Mouse (Mus musculus): ENCODE measurements at regions not wholly inside any gene's neighbourhood (a gene's known extent, or its start where the extent isn't known, plus 50 kb on each side); places are given as distances from the start of the nearest gene placed in this dataset.
A peak's percentile ranks its signal among the peaks of the same experiment; 100 is the strongest.

DNA sequence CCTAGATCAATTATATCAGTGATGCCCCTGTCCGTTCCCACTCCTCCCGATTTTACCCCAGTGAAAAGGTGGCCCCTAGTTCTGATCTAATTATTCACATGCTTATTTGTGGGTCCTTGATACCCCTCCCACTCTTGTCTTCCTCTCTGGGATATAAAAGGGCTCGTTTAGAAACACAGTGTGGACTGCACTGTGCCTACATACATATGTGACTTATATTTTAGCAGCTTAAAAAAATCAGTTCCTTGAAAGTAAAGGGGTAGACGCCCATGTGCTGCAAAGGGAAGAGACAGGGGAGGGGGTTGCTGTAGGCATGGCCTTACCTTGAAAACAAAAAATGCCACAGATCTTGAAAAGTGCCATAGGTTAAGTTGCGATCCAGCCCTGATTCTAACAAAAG lies 176.1 kb downstream of the Tshz3 start:
- H3K36me3 ChIP-seq (ENCODE audit: control insufficient read depth, insufficient read depth, low read length): no peaks in the 10 kb centered on the region
- no peak overlapping the region for H3K9ac ChIP-seq (replicated peaks; ENCODE audit: low read depth, low read length)
- no peaks in the 10 kb centered on the region for H3K27me3 ChIP-seq (ENCODE audit: control insufficient read depth, insufficient read depth, low read length)
- peaks cover 17% of the 10 kb centered on the region for H3K4me1 ChIP-seq (ENCODE audit: control insufficient read depth, insufficient read depth, low read length)
- no peaks in the 10 kb centered on the region for H3K9me3 ChIP-seq (ENCODE audit: control insufficient read depth, low read length)
- H3K4me2 ChIP-seq (ENCODE audit: low read depth, low read length): no peak overlapping the region
- 59% methylated on average over 5 of the region's 5 CpGs for WGBS
- no peak for ATAC-seq (ENCODE audit: low read depth)
- no peak overlapping the region for H3K27ac ChIP-seq (ENCODE audit: low read depth, low read length)
- H3K4me3 ChIP-seq (ENCODE audit: low read depth, low read length): no peak overlapping the region

GRCm38 (mm10) chr7:36877686-36878085 lies 179.8 kb downstream of the Tshz3 start:
- H3K4me2 ChIP-seq (ENCODE audit: low read depth, low read length): no peak overlapping the region
- H3K4me1 ChIP-seq (ENCODE audit: control insufficient read depth, insufficient read depth, low read length): peaks cover 17% of the 10 kb centered on the region
- peak; percentile 36; the same call in 1 of the 2 replicates for ATAC-seq (ENCODE audit: low read depth)
- H3K9ac ChIP-seq (replicated peaks; ENCODE audit: low read depth, low read length): no peak overlapping the region
- H3K27ac ChIP-seq (ENCODE audit: low read depth, low read length): no peak overlapping the region
- H3K27me3 ChIP-seq (ENCODE audit: control insufficient read depth, insufficient read depth, low read length): no peaks in the 10 kb centered on the region
- 2% methylated on average over 7 of the region's 7 CpGs for WGBS
- H3K9me3 ChIP-seq (ENCODE audit: control insufficient read depth, low read length): no peaks in the 10 kb centered on the region
- no peak overlapping the region for H3K4me3 ChIP-seq (ENCODE audit: low read depth, low read length)
- H3K36me3 ChIP-seq (ENCODE audit: control insufficient read depth, insufficient read depth, low read length): no peaks in the 10 kb centered on the region

GRCm38 (mm10) chr7:36892776-36893500 lies 195.0 kb downstream of the Tshz3 start:
- Histone ChIP-seq H3K9me3 (ENCODE audit: control insufficient read depth, low read length) (no peaks in the 10 kb centered on the region), H3K36me3 (ENCODE audit: control insufficient read depth, insufficient read depth, low read length) (no peaks in the 10 kb centered on the region), H3K27me3 (ENCODE audit: control insufficient read depth, insufficient read depth, low read length) (no peaks in the 10 kb centered on the region), H3K4me3 (ENCODE audit: low read depth, low read length) (no peak overlapping the region), H3K4me2 (ENCODE audit: low read depth, low read length) (no peak overlapping the region), H3K4me1 (ENCODE audit: control insufficient read depth, insufficient read depth, low read length) (peaks cover 20% of the 10 kb centered on the region), H3K9ac (replicated peaks; ENCODE audit: low read depth, low read length) (no peak overlapping the region), H3K27ac (ENCODE audit: low read depth, low read length) (peak overlapping the region; percentile 36; the same call in 1 of the 2 replicates)
- WGBS: 40% methylated on average over 18 of the region's 18 CpGs
- no peak for ATAC-seq (ENCODE audit: low read depth)

- H3K27me3 ChIP-seq (ENCODE audit: control insufficient read depth, insufficient read depth, low read length): no peaks in the 10 kb centered on the region
- H3K4me2 ChIP-seq (ENCODE audit: low read depth, low read length): no peak overlapping the region
Observed at GRCm38 (mm10) chr7:36896339-36896738, 198.4 kb downstream of the Tshz3 start.

DNA sequence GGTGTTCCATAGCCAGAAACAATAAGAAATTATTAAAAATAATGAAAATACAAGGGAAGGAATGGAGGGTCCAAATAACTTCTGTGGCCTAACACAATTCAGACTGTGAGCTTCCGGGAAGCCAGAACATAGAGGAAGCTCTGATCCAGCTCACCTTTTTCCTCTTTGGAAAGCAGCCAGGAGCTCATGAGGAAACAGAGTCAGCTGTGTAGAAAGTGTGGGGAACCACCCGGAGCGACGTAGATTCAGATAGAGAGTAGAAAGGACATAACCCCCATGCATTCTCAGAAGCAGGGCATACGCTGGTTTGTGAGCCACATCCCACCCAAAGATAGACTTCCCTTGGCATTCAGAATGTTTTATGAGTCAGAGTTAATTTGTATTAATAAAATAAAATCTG lies 203.6 kb downstream of the Tshz3 start:
- H3K4me3 ChIP-seq (ENCODE audit: low read depth, low read length): no peak overlapping the region
- no peak for ATAC-seq (ENCODE audit: low read depth)
- H3K36me3 ChIP-seq (ENCODE audit: control insufficient read depth, insufficient read depth, low read length): no peaks in the 10 kb centered on the region
- H3K9me3 ChIP-seq (ENCODE audit: control insufficient read depth, low read length): no peaks in the 10 kb centered on the region
- no peak overlapping the region for H3K9ac ChIP-seq (replicated peaks; ENCODE audit: low read depth, low read length)
- no peak overlapping the region for H3K27ac ChIP-seq (ENCODE audit: low read depth, low read length)
- H3K27me3 ChIP-seq (ENCODE audit: control insufficient read depth, insufficient read depth, low read length): no peaks in the 10 kb centered on the region
- 73% methylated on average over 5 of the region's 5 CpGs for WGBS
- peaks cover 5% of the 10 kb centered on the region for H3K4me1 ChIP-seq (ENCODE audit: control insufficient read depth, insufficient read depth, low read length)
- H3K4me2 ChIP-seq (ENCODE audit: low read depth, low read length): no peak overlapping the region

More at GRCm38 (mm10) chr7:36896339-36896738, 198.4 kb downstream of the Tshz3 start:
- WGBS: 29% methylated on average over 12 of the region's 12 CpGs
- Histone ChIP-seq H3K27ac (ENCODE audit: low read depth, low read length) (0 out of 2 replicates have a peak overlapping the region, but pooled peaks have one; percentile 1), H3K9me3 (ENCODE audit: control insufficient read depth, low read length) (no peaks in the 10 kb centered on the region), H3K4me1 (ENCODE audit: control insufficient read depth, insufficient read depth, low read length) (peaks cover 14% of the 10 kb centered on the region), H3K4me3 (ENCODE audit: low read depth, low read length) (no peak overlapping the region), H3K9ac (replicated peaks; ENCODE audit: low read depth, low read length) (no peak overlapping the region), H3K36me3 (ENCODE audit: control insufficient read depth, insufficient read depth, low read length) (no peaks in the 10 kb centered on the region)
- peak; percentile 77 for ATAC-seq (ENCODE audit: low read depth)

DNA sequence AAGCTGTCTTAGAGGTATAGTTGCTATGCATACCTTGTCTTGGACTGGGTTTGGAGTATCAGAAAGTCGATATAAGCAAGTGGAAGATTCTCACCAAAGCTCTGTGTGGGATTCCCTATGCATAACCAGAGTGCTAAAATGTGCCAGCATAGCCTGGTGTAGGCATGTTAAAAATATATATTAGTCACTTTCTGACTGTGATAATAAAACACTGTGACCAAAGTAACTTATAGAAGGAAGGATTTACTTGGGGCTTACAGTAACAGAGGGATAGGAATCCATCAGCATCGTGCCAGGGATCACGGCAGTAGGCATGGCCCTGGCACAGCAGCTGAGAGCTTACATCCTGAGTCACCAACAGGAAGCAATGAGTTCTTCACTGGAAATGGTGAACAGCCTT lies 215.4 kb downstream of the Tshz3 start:
- no peak overlapping the region for H3K4me2 ChIP-seq (ENCODE audit: low read depth, low read length)
- 86% methylated on average over 3 of the region's 3 CpGs for WGBS
- no peaks in the 10 kb centered on the region for H3K27me3 ChIP-seq (ENCODE audit: control insufficient read depth, insufficient read depth, low read length)
- H3K4me3 ChIP-seq (ENCODE audit: low read depth, low read length): no peak overlapping the region
- H3K36me3 ChIP-seq (ENCODE audit: control insufficient read depth, insufficient read depth, low read length): no peaks in the 10 kb centered on the region
- H3K27ac ChIP-seq (ENCODE audit: low read depth, low read length): no peak overlapping the region
- H3K9me3 ChIP-seq (ENCODE audit: control insufficient read depth, low read length): no peaks in the 10 kb centered on the region
- no peaks in the 10 kb centered on the region for H3K4me1 ChIP-seq (ENCODE audit: control insufficient read depth, insufficient read depth, low read length)
- no peak overlapping the region for H3K9ac ChIP-seq (replicated peaks; ENCODE audit: low read depth, low read length)
- ATAC-seq (ENCODE audit: low read depth): no peak

GRCm38 (mm10) chr7:36914261-36914660 lies 216.3 kb downstream of the Tshz3 start:
- H3K4me2 ChIP-seq (ENCODE audit: low read depth, low read length): no peak overlapping the region
- no peak overlapping the region for H3K9ac ChIP-seq (replicated peaks; ENCODE audit: low read depth, low read length)
- H3K27ac ChIP-seq (ENCODE audit: low read depth, low read length): no peak overlapping the region
- 82% methylated on average over 9 of the region's 9 CpGs for WGBS
- ATAC-seq (ENCODE audit: low read depth): no peak
- no peaks in the 10 kb centered on the region for H3K4me1 ChIP-seq (ENCODE audit: control insufficient read depth, insufficient read depth, low read length)
- no peaks in the 10 kb centered on the region for H3K27me3 ChIP-seq (ENCODE audit: control insufficient read depth, insufficient read depth, low read length)
- H3K36me3 ChIP-seq (ENCODE audit: control insufficient read depth, insufficient read depth, low read length): no peaks in the 10 kb centered on the region
- H3K9me3 ChIP-seq (ENCODE audit: control insufficient read depth, low read length): no peaks in the 10 kb centered on the region
- no peak overlapping the region for H3K4me3 ChIP-seq (ENCODE audit: low read depth, low read length)

DNA sequence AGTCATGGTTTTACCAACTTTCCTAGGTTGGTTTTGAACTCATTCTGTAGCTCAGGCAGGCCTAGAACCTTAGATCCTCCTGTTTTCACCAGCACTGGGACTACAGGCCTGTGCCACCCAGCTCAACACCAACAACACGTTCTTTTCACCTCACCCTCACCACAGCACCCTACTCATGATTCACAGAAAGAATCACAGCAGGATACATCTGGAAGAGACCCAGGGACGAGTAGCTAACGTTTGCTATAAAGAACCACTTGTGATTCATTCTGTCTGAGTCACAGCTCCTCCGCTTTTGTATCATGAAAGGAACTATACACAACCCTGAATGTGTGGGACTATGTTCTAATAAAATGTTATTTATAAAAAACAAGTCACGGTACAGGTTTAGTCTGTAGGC lies 217.3 kb downstream of the Tshz3 start:
- no peak overlapping the region for H3K9ac ChIP-seq (replicated peaks; ENCODE audit: low read depth, low read length)
- no peak for ATAC-seq (ENCODE audit: low read depth)
- no peaks in the 10 kb centered on the region for H3K27me3 ChIP-seq (ENCODE audit: control insufficient read depth, insufficient read depth, low read length)
- no peak overlapping the region for H3K27ac ChIP-seq (ENCODE audit: low read depth, low read length)
- no peaks in the 10 kb centered on the region for H3K36me3 ChIP-seq (ENCODE audit: control insufficient read depth, insufficient read depth, low read length)
- no peak overlapping the region for H3K4me3 ChIP-seq (ENCODE audit: low read depth, low read length)
- H3K4me1 ChIP-seq (ENCODE audit: control insufficient read depth, insufficient read depth, low read length): no peaks in the 10 kb centered on the region
- 70% methylated on average over 5 of the region's 5 CpGs for WGBS
- no peak overlapping the region for H3K4me2 ChIP-seq (ENCODE audit: low read depth, low read length)
- H3K9me3 ChIP-seq (ENCODE audit: control insufficient read depth, low read length): no peaks in the 10 kb centered on the region

DNA sequence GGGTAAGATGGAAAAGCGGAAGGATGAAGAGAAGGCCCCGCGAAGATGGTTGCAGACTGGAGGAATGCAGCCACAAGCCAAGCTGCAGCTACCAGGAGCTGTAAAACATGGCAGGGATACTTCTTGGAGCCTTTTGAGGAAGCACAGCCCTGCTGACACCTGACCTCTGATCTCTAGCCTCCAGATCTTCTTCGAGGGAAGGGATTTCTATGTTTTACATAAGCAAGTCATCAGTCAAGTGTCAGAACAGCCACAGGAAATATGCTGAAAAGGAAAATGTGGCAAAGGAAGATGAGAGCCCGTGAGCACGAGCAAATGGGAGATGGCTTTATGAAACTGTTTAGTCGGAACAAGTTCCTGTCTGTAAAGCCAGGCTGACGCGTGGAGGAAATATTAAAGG lies 219.1 kb downstream of the Tshz3 start:
- Histone ChIP-seq H3K9me3 (ENCODE audit: control insufficient read depth, low read length) (no peaks in the 10 kb centered on the region), H3K9ac (replicated peaks; ENCODE audit: low read depth, low read length) (no peak overlapping the region), H3K36me3 (ENCODE audit: control insufficient read depth, insufficient read depth, low read length) (no peaks in the 10 kb centered on the region), H3K4me1 (ENCODE audit: control insufficient read depth, insufficient read depth, low read length) (no peaks in the 10 kb centered on the region), H3K27ac (ENCODE audit: low read depth, low read length) (no peak overlapping the region), H3K4me3 (ENCODE audit: low read depth, low read length) (no peak overlapping the region), H3K4me2 (ENCODE audit: low read depth, low read length) (no peak overlapping the region), H3K27me3 (ENCODE audit: control insufficient read depth, insufficient read depth, low read length) (no peaks in the 10 kb centered on the region)
- no peak for ATAC-seq (ENCODE audit: low read depth)
- WGBS: 75% methylated on average over 9 of the region's 9 CpGs

All from neural tube, embryonic 14.5 days (tissue).